Mouse (Mus musculus) cortical plate, adult 2 months (tissue): ENCODE measurements at regions not wholly inside any gene's neighbourhood (a gene's known extent, or its start where the extent isn't known, plus 50 kb on each side); places are given as distances from the start of the nearest gene placed in this dataset.

ENCODE experiments used
- CTCF ChIP-seq: fragments of 200-500 bp; IDR thresholded peaks from 2 replicates; pipeline ENCODE4 v1.5.1; 2011; ENCODE audit warnings: mild to moderate bottlenecking, control low read depth, low read length; ENCODE audit not compliant: insufficient read depth; ENCODE audit errors: extremely low read depth
- POLR2A ChIP-seq: fragments of 200-500 bp; IDR thresholded peaks from 2 replicates; pipeline ENCODE4 v1.6.1; 2011; ENCODE audit warnings: mild to moderate bottlenecking, low read length, control low read depth; ENCODE audit not compliant: insufficient read depth; ENCODE audit errors: extremely low read depth

DNA sequence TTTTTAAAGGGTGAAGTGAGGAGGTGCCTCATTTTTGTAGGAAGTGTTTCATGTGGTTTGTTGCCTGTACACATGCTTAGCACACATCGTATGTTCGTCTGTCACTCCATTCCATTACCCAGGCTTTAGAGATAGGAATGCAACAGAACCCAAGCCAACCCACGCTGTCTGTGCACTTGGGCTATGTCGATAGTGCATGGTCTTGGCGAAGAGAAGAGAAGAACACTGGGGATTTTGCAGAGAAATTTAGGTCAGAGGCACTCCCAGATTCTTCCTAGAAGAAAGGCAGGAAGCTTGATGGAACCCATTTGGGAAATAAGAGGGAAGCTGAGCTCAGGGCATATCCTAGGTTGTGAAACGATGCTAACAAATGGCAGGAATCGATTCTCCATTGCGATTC is 103.7 kb upstream of the Tgfbr2 start:
- TF ChIP-seq CTCF (no peak), POLR2A (no peak)
